ENCODE assay signal across 8 mouse cellular contexts in genomic region chr11:9010416-9010815, GRCm38 (mm10). TPM values are rescaled to one million over a fixed set of nuclear protein-coding genes. Genes with fewer than 3 reads are reported as not detected.
DNase-seq lines count a peak whose midpoint lies in the region; ATAC-seq and TF ChIP-seq lines count a peak whose summit lies in the region.

No protein-coding gene starts in this region.

- DNase-seq in cerebellum, adult 11 months: peak; percentile 29
- no peak for DNase-seq in cerebellum, adult 8-10 months
- DNase-seq in urinary bladder, adult 18-20 months (ENCODE audit: low spot score in 2 of 2): peak; percentile 4 to 20
- no peak for DNase-seq in urinary bladder, postnatal 10 days (ENCODE audit: low spot score)
- no peak for DNase-seq in forebrain, postnatal 0 days
- DNase-seq in kidney, adult 2 months: peak; percentile 94
- DNase-seq in lung, embryonic 14.5 days: no peak
- DNase-seq in spleen, postnatal 10 days (ENCODE audit: low spot score in 2 of 2): peak; percentile 30 to 40

- peak overlapping the region; percentile 76 for H3K4me2 ChIP-seq in forebrain, postnatal 0 days (ENCODE audit: low read depth)
- H3K4me2 ChIP-seq in lung, embryonic 14.5 days: peak overlapping the region; percentile 85

- peaks cover under 1% of the 10 kb centered on the region; the same call in 1 of the 2 replicates for H3K36me3 ChIP-seq in forebrain, postnatal 0 days (ENCODE audit: insufficient read depth)
- H3K36me3 ChIP-seq in kidney, adult 2 months (ENCODE audit: control insufficient read depth, insufficient read depth, low read length): no peaks in the 10 kb centered on the region
- H3K36me3 ChIP-seq in lung, embryonic 14.5 days (ENCODE audit: insufficient read depth): peaks cover 31% of the 10 kb centered on the region

- H3K4me1 ChIP-seq in forebrain, postnatal 0 days (ENCODE audit: insufficient read depth): peaks cover 3% of the 10 kb centered on the region; the same call in 1 of the 2 replicates
- H3K4me1 ChIP-seq in kidney, adult 2 months (ENCODE audit: control insufficient read depth, insufficient read depth, low read length): no peaks in the 10 kb centered on the region; the same call in 1 of the 2 replicates
- 0 out of 2 replicates have a peak, but pooled peaks cover 3% of the 10 kb centered on the region for H3K4me1 ChIP-seq in lung, embryonic 14.5 days (ENCODE audit: insufficient read depth)

- H3K9me3 ChIP-seq in forebrain, postnatal 0 days (ENCODE audit: low read length): no peaks in the 10 kb centered on the region
- no peaks in the 10 kb centered on the region for H3K9me3 ChIP-seq in lung, embryonic 14.5 days (ENCODE audit: low read depth, low read length)

- TF ChIP-seq CTCF in forebrain, postnatal 0 days (IDR thresholded peaks at IDR 0.05; ENCODE audit: low read depth): no peak; the same call in 1 of the 2 replicates
- no peak for TF ChIP-seq CTCF in kidney, adult 2 months (conservative IDR thresholded peaks at IDR 0.05; ENCODE audit: insufficient read depth, insufficient read length, low read depth, low read length)
- peak; percentile 1; the same call in 1 of the 2 replicates for TF ChIP-seq CTCF in lung, embryonic 14.5 days (IDR thresholded peaks at IDR 0.05; ENCODE audit: low read depth)

- peak; percentile 71 for ATAC-seq in forebrain, postnatal 0 days
- ATAC-seq in lung, embryonic 14.5 days (ENCODE audit: insufficient read depth): peak; percentile 78

- no peaks in the 10 kb centered on the region for H3K27me3 ChIP-seq in forebrain, postnatal 0 days (ENCODE audit: insufficient read depth, low read length)
- no peaks in the 10 kb centered on the region for H3K27me3 ChIP-seq in kidney, adult 2 months (replicated peaks; ENCODE audit: control insufficient read depth, insufficient read depth, low read length)
- H3K27me3 ChIP-seq in lung, embryonic 14.5 days (ENCODE audit: insufficient read depth, low read length): no peaks in the 10 kb centered on the region

- H3K27ac ChIP-seq in forebrain, postnatal 0 days (ENCODE audit: low read depth, low read length): peak overlapping the region; percentile 48
- H3K27ac ChIP-seq in kidney, adult 2 months (ENCODE audit: insufficient read depth, low read depth, low read length): peak overlapping the region; percentile 93
- H3K27ac ChIP-seq in lung, embryonic 14.5 days (ENCODE audit: low read depth): peak overlapping the region; percentile 97

- peak overlapping the region; percentile 59 for H3K9ac ChIP-seq in forebrain, postnatal 0 days
- peak overlapping the region; percentile 91 for H3K9ac ChIP-seq in lung, embryonic 14.5 days

- WGBS in forebrain, postnatal 0 days: under 1% methylated on average over 7 of the region's 7 CpGs
- WGBS in kidney, adult 2 months: under 1% methylated on average over 7 of the region's 7 CpGs
- WGBS in lung, embryonic 14.5 days: 0% methylated on average over 7 of the region's 7 CpGs

- H3K4me3 ChIP-seq in forebrain, postnatal 0 days (ENCODE audit: low read depth, low read length): peak overlapping the region; percentile 57
- peak overlapping the region; percentile 89 for H3K4me3 ChIP-seq in kidney, adult 2 months (ENCODE audit: insufficient read depth, low read depth, low read length)
- H3K4me3 ChIP-seq in lung, embryonic 14.5 days (ENCODE audit: low read depth, low read length): peak overlapping the region; percentile 73

- TF ChIP-seq POLR2A in kidney, adult 2 months (IDR thresholded peaks at IDR 0.05; ENCODE audit: low read depth, low read length): no peak

RNA-seq across cellular contexts. Expression of gene Hus1, which starts 0.6 kb away (rescaled TPM):
- total RNA-seq in forebrain, postnatal 0 days (2014; rRNA removed): 9.7 and 13.6 TPM in 2 replicates
- polyA plus RNA-seq in forebrain, postnatal 0 days (2015; fragmentation: Nextera tagmentation; extraction: Ambion mirVana): 3.7 and 6.2 TPM in 2 replicates
- 14.1 and 15.6 TPM in 2 replicates for polyA plus RNA-seq in kidney, adult 2 months (2012; rRNA removed)
- polyA plus RNA-seq in lung, embryonic 14.5 days (2014; fragmentation: Nextera tagmentation; extraction: Ambion mirVana): 25.6 and 25.8 TPM in 2 replicates

RNA-seq across cellular contexts. Expression of gene Pkd1l1, which starts 37.4 kb away (rescaled TPM):
- total RNA-seq in forebrain, postnatal 0 days (2014; rRNA removed): 0.23 and 0.33 TPM in 2 replicates
- 0.08 and 0.19 TPM in 2 replicates for polyA plus RNA-seq in forebrain, postnatal 0 days (2015; fragmentation: Nextera tagmentation; extraction: Ambion mirVana)
- polyA plus RNA-seq in kidney, adult 2 months (2012; rRNA removed): 0.29 and 0.39 TPM in 2 replicates
- 0.08 and 0.20 TPM in 2 replicates for polyA plus RNA-seq in lung, embryonic 14.5 days (2014; fragmentation: Nextera tagmentation; extraction: Ambion mirVana)

RNA-seq across cellular contexts. Expression of gene Gm11992, which starts 38.0 kb away (rescaled TPM):
- total RNA-seq in forebrain, postnatal 0 days (2014; rRNA removed): 1.5 and 2.8 TPM in 2 replicates
- 2.2 and 3.2 TPM in 2 replicates for polyA plus RNA-seq in forebrain, postnatal 0 days (2015; fragmentation: Nextera tagmentation; extraction: Ambion mirVana)
- 22.0 and 28.5 TPM in 2 replicates for polyA plus RNA-seq in kidney, adult 2 months (2012; rRNA removed)
- 0.38 and 0.74 TPM in 2 replicates for polyA plus RNA-seq in lung, embryonic 14.5 days (2014; fragmentation: Nextera tagmentation; extraction: Ambion mirVana)

RNA-seq across cellular contexts. Expression of gene Sun3, which starts 38.4 kb away (rescaled TPM):
- total RNA-seq in forebrain, postnatal 0 days (2014; rRNA removed): 1.00 TPM in 1 of 2 replicates, not detected in the other
- polyA plus RNA-seq in forebrain, postnatal 0 days (2015; fragmentation: Nextera tagmentation; extraction: Ambion mirVana): 0.28 and 0.30 TPM in 2 replicates
- polyA plus RNA-seq in kidney, adult 2 months (2012; rRNA removed): 1.3 and 1.4 TPM in 2 replicates
- polyA plus RNA-seq in lung, embryonic 14.5 days (2014; fragmentation: Nextera tagmentation; extraction: Ambion mirVana): not detected in 2 replicates

Comparison
In these comparisons a context has a peak if more than half of its experiments do, and no peak if none do; other contexts are left out.
1. DNase-seq: peak in cerebellum, adult 11 months (single experiment), urinary bladder, adult 18-20 months (2 of 2), kidney, adult 2 months (single experiment) and spleen, postnatal 10 days (2 of 2); none in cerebellum, adult 8-10 months (single experiment), urinary bladder, postnatal 10 days (single experiment), forebrain, postnatal 0 days (single experiment) and lung, embryonic 14.5 days (single experiment).
2. Peak in every context shown above with its lines, with median percentiles within 50 percentile points of each other: H3K27ac ChIP-seq and H3K4me3 ChIP-seq.